Mouse (Mus musculus) kidney, adult 2 months (tissue): Measurements from ENCODE around the gene Ccdc142.

Source experiments
- CTCF ChIP-seq: fragments of 200-500 bp; conservative IDR thresholded peaks from 2 replicates; pipeline ENCODE4 v1.5.1; 2011; ENCODE audit warnings: low read depth, mild to moderate bottlenecking, control low read depth, low read length, moderate library complexity, mixed read lengths; ENCODE audit not compliant: insufficient read depth, insufficient read length
- POLR2A ChIP-seq: fragments of 200-500 bp; IDR thresholded peaks from one replicate; pipeline ENCODE4 v1.6.1; 2011; ENCODE audit warnings: low read depth, low read length, control low read depth

DNA sequence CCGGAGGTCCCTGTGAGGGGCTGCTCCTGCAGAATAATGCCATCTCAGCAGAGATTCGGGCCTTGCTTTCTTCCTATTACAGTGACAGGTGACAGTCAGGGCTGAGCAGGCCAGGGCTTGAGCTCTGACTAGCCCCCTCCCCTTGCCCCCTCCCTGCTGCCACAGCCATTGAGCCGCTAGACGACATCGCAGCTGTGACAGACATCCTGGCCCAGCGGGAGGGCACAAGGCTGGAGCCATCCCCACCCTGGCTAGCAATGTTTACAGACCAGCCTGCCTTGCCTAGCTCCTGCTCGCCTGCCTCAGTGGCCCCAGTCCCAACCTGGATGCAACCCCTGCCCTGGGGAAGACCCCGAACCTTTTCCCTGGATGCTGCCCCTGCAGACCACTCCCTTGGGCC lies 50.3 kb downstream of the Ccdc142 start:
- TF ChIP-seq CTCF (no peak), POLR2A (no peak)
